Mouse (Mus musculus) layer of hippocampus, adult 8-10 months (tissue): ENCODE results near the gene Olfr263. TPM values are rescaled to one million over a fixed set of nuclear protein-coding genes. Genes with fewer than 3 reads are reported as not detected.

ENCODE experiments used
- total RNA-seq, 4 experiments: library from RNA; stranded (reverse); gene quantifications; 2 replicates each; pipeline ENCODE4 v1.2.4; 2022

Olfr263 gene
- total RNA-seq, 4 experiments from 2014 or later: not detected

Other genes starting within 250 kb of the Olfr263 start
- not detected for gene Olfr1370, start 54.7 kb upstream of the Olfr263 start, total RNA-seq
- gene Olfr1369-ps1, start 18.2 kb upstream of the Olfr263 start, total RNA-seq: under 1 TPM in 1 of 4 experiments, not detected in 3; 0.08 TPM
- gene Olfr1368, start 16.2 kb downstream of the Olfr263 start, total RNA-seq: not detected
- gene Trim27, start 49.8 kb downstream of the Olfr263 start, total RNA-seq: 10 to 100 TPM; 37.2 to 44.2 (median 40.2) TPM
- not detected for gene Gpx5, start 163.1 kb downstream of the Olfr263 start, total RNA-seq
- gene Gpx6, start 182.5 kb downstream of the Olfr263 start, total RNA-seq: not detected
- not detected for gene Olfr1367, start 217.3 kb downstream of the Olfr263 start, total RNA-seq
- 10 to 100 TPM in 1 of 4 experiments, 1 to 10 TPM in 3; 8.1 to 10.1 (median 8.5) TPM for gene Zscan12, start 233.2 kb downstream of the Olfr263 start, total RNA-seq